Comparison of ENCODE assay signal across 10 mouse cellular contexts in the genomic region with DNA sequence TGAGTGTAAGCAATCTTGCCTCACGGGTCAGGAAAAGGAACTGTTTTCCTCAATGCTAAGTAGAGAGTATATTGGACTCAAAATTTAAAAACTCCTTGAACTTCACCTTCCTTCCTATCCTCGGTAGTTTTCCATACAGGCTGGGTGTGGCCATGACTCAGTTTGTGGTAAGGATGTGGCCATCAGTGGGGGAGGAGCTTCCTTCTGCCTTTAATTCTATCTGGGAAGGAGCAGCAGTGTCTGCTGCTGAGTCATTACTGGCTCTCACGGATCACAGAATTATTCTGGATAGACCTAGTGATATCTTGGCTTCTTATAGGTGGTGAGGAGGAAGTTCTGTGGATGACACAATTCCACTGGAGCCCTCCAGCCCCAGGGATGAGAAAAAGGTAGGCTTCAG. TPM values are rescaled to one million over a fixed set of nuclear protein-coding genes. Genes with fewer than 3 reads are reported as not detected.
DNase-seq lines count a peak whose midpoint lies in the region; ATAC-seq and TF ChIP-seq lines count a peak whose summit lies in the region.
"Had no signal": no experiment of that assay in that cellular context is flagged by ENCODE, and none has a peak within 500 bp of the region (broad histone marks: within the 10 kb centered on the region; RNA-seq: fewer than 3 reads in every experiment).

No protein-coding gene starts in this region.

- intact Hi-C loops in left cerebral cortex, adult 2 months (cut with DNase I): no loop called here

- DNase-seq in left cerebral cortex, adult 2 months (ENCODE audit: extremely low spot score in 1 of 2, low spot score in 2 of 2): peak in 1 of 2 experiments; percentile 38
- no peak for DNase-seq in left cerebral cortex, adult 8-10 months (ENCODE audit: low spot score in 2 of 2)
- peak; percentile 76 for DNase-seq in ES-CJ7 (ENCODE audit: low read depth, low spot score)
- peak; percentile 49 for DNase-seq in adrenal gland, postnatal 10 days
- peak in 2 of 3 experiments; percentile 59 to 62 for DNase-seq in liver, embryonic 14.5 days (ENCODE audit: low read depth in 3 of 3, low spot score in 3 of 3)
- no peak for DNase-seq in thymus, postnatal 14 days
- no peak for DNase-seq in heart, embryonic 10.5 days (ENCODE audit: low spot score)

- H3K4me1 ChIP-seq in liver, embryonic 14.5 days (replicated peaks; ENCODE audit: control insufficient read depth in 2 of 2, insufficient read depth in 2 of 2, low read length in 1 of 2): peaks cover 9 to 15% of the 10 kb centered on the region in 2 experiments
- peaks cover 4% of the 10 kb centered on the region; the same call in 1 of the 2 replicates for H3K4me1 ChIP-seq in heart, embryonic 10.5 days

- H3K36me3 ChIP-seq in liver, embryonic 14.5 days (replicated peaks; ENCODE audit: control insufficient read depth, insufficient read depth, low read depth): no peaks in the 10 kb centered on the region
- H3K36me3 ChIP-seq in heart, embryonic 10.5 days: peaks cover 33% of the 10 kb centered on the region

- no peaks in the 10 kb centered on the region for H3K9me3 ChIP-seq in liver, embryonic 14.5 days (ENCODE audit: control insufficient read depth, low read length)
- no peaks in the 10 kb centered on the region for H3K9me3 ChIP-seq in heart, embryonic 10.5 days
- H3K9me3 ChIP-seq: heart, embryonic 15.5 days; neural tube, embryonic 13.5 days had no signal

- H3K9ac ChIP-seq in liver, embryonic 14.5 days (replicated peaks): no peak overlapping the region
- H3K9ac ChIP-seq: heart, embryonic 15.5 days; neural tube, embryonic 13.5 days had no signal

- TF ChIP-seq EP300 in liver, embryonic 14.5 days (IDR thresholded peaks at IDR 0.05; ENCODE audit: low read depth): peak; percentile 15; the same call in 1 of the 2 replicates

- peaks cover 25% of the 10 kb centered on the region for H3K27me3 ChIP-seq in liver, embryonic 14.5 days (ENCODE audit: control insufficient read depth, insufficient read depth, low read length)
- no peaks in the 10 kb centered on the region for H3K27me3 ChIP-seq in heart, embryonic 10.5 days (ENCODE audit: insufficient read depth, poor library complexity, severe bottlenecking)
- H3K27me3 ChIP-seq: heart, embryonic 15.5 days; neural tube, embryonic 13.5 days had no signal

- peak; percentile 24; the same call in 1 of the 2 replicates for ATAC-seq in liver, embryonic 14.5 days (ENCODE audit: insufficient read depth)
- no peak for ATAC-seq in cerebellum, adult (ENCODE audit: insufficient number of reproducible peaks, low FRiP score, low TSS enrichment)

- WGBS in liver, embryonic 14.5 days (ENCODE audit: insufficient replicate concordance): 4% methylated on average over 3 of the region's 3 CpGs
- 19% methylated on average over 3 of the region's 3 CpGs for WGBS in heart, embryonic 10.5 days

- peak overlapping the region; percentile 2 for H3K4me2 ChIP-seq in liver, embryonic 14.5 days (ENCODE audit: low read depth)
- H3K4me2 ChIP-seq: heart, embryonic 15.5 days; neural tube, embryonic 13.5 days had no signal

- no peak overlapping the region for H3K4me3 ChIP-seq in left cerebral cortex, adult 2 months
- no peak overlapping the region for H3K4me3 ChIP-seq in liver, embryonic 14.5 days (ENCODE audit: insufficient read depth in 1 of 2, low read depth in 2 of 2, low read length in 2 of 2)
- no peak overlapping the region for H3K4me3 ChIP-seq in heart, embryonic 10.5 days
- H3K4me3 ChIP-seq: heart, embryonic 15.5 days; neural tube, embryonic 13.5 days had no signal

- H3K27ac ChIP-seq in left cerebral cortex, adult 2 months: peak overlapping the region; percentile 70
- H3K27ac ChIP-seq in liver, embryonic 14.5 days: no peak overlapping the region
- H3K27ac ChIP-seq in heart, embryonic 10.5 days: no peak overlapping the region
- H3K27ac ChIP-seq: heart, embryonic 15.5 days; neural tube, embryonic 13.5 days had no signal

- TF ChIP-seq CTCF in left cerebral cortex, adult 2 months (IDR thresholded peaks at IDR 0.05): no peak
- no peak for TF ChIP-seq CTCF in liver, embryonic 14.5 days (IDR thresholded peaks at IDR 0.05; ENCODE audit: low read depth)

RNA-seq across cellular contexts. Expression of a gene that starts 2.8 kb away (rescaled TPM):
- total RNA-seq in left cerebral cortex, adult 2 months (2021): 1,000 to 10,000 TPM; 1,277 to 1,324 TPM
- total RNA-seq in left cerebral cortex, adult 8-10 months (2022): 1,000 to 10,000 TPM; 1,371 to 1,512 (median 1,415) TPM
- total RNA-seq in adrenal gland, postnatal 10 days (2021): 100 to 1,000 TPM; 585 to 668 TPM
- polyA plus RNA-seq in liver, embryonic 14.5 days (2012; rRNA removed): 87.9 and 108 TPM in 2 replicates
- polyA plus RNA-seq in liver, embryonic 14.5 days (2014; fragmentation: Nextera tagmentation; extraction: Ambion mirVana): 119 and 131 TPM in 2 replicates
- polyA plus RNA-seq in heart, embryonic 10.5 days (2016; fragmentation: Nextera tagmentation; extraction: Ambion mirVana): 2,435 and 2,436 TPM in 2 replicates

RNA-seq across cellular contexts. Expression of a gene that starts 26.6 kb away (rescaled TPM):
- total RNA-seq in left cerebral cortex, adult 2 months (2021): 10 to 100 TPM in 1 of 2 experiments, 1 to 10 TPM in 1; 8.6 to 10.7 TPM
- total RNA-seq in left cerebral cortex, adult 8-10 months (2022): 10 to 100 TPM in 3 of 4 experiments, 1 to 10 TPM in 1; 8.1 to 14.0 (median 10.7) TPM
- under 1 TPM; 0.42 to 0.45 TPM for total RNA-seq in adrenal gland, postnatal 10 days (2021)
- 0.06 and 0.12 TPM in 2 replicates for polyA plus RNA-seq in liver, embryonic 14.5 days (2012; rRNA removed)
- not detected in 2 replicates for polyA plus RNA-seq in liver, embryonic 14.5 days (2014; fragmentation: Nextera tagmentation; extraction: Ambion mirVana)
- polyA plus RNA-seq in heart, embryonic 10.5 days (2016; fragmentation: Nextera tagmentation; extraction: Ambion mirVana): 0.10 and 0.18 TPM in 2 replicates

RNA-seq across cellular contexts. Expression of a gene that starts 36.3 kb away (rescaled TPM):
- total RNA-seq in left cerebral cortex, adult 2 months (2021): 100 to 1,000 TPM; 144 to 156 TPM
- total RNA-seq in left cerebral cortex, adult 8-10 months (2022): 100 to 1,000 TPM; 126 to 142 (median 130) TPM
- total RNA-seq in adrenal gland, postnatal 10 days (2021): 10 to 100 TPM; 26.2 to 35.7 TPM
- polyA plus RNA-seq in liver, embryonic 14.5 days (2012; rRNA removed): 5.2 and 5.3 TPM in 2 replicates
- 1.9 and 2.6 TPM in 2 replicates for polyA plus RNA-seq in liver, embryonic 14.5 days (2014; fragmentation: Nextera tagmentation; extraction: Ambion mirVana)
- polyA plus RNA-seq in heart, embryonic 10.5 days (2016; fragmentation: Nextera tagmentation; extraction: Ambion mirVana): 19.3 and 23.9 TPM in 2 replicates

Comparison
In these comparisons a context has a peak if more than half of its experiments do, and no peak if none do; other contexts are left out.
1. DNase-seq: peak in ES-CJ7 (single experiment), adrenal gland, postnatal 10 days (single experiment) and liver, embryonic 14.5 days (2 of 3); none in left cerebral cortex, adult 8-10 months (0 of 2), thymus, postnatal 14 days (single experiment) and heart, embryonic 10.5 days (single experiment).
2. RNA of a gene that starts 26.6 kb away (total RNA-seq): 8.1 to 14.0 TPM in left cerebral cortex, adult 8-10 months and 8.6 to 10.7 TPM in left cerebral cortex, adult 2 months; 0.42 to 0.45 TPM in adrenal gland, postnatal 10 days; every median in the first group is over 4 times any median in the second.